In genomic region chr6:50037614-50038013, GRCm38 (mm10) we compare ENCODE assay signal across 10 mouse cellular contexts.
A peak's percentile ranks its signal among the peaks of the same experiment; 100 is the strongest.
DNase-seq lines count a peak whose midpoint lies in the region; ATAC-seq and TF ChIP-seq lines count a peak whose summit lies in the region.
"Had no signal": no experiment of that assay in that cellular context is flagged by ENCODE, and none has a peak within 500 bp of the region (broad histone marks: within the 10 kb centered on the region; RNA-seq: fewer than 3 reads in every experiment).

No protein-coding gene starts in this region.

- 21% methylated on average over 4 of the region's 4 CpGs for WGBS in intestine, postnatal 0 days
- WGBS in intestine, embryonic 16.5 days: 37% methylated on average over 4 of the region's 4 CpGs
- WGBS in lung, postnatal 0 days: 27% methylated on average over 4 of the region's 4 CpGs
- WGBS in lung, adult 2 months: 14% methylated on average over 4 of the region's 4 CpGs

- H3K27ac ChIP-seq in intestine, postnatal 0 days (ENCODE audit: low read depth, low read length): no peak overlapping the region
- H3K27ac ChIP-seq in intestine, embryonic 16.5 days (ENCODE audit: low read length): no peak overlapping the region
- no peak overlapping the region for H3K27ac ChIP-seq in lung, postnatal 0 days (ENCODE audit: low read length)
- H3K27ac ChIP-seq: hindbrain, embryonic 12.5 days had no signal

- no peak for TF ChIP-seq EP300 in lung, postnatal 0 days (IDR thresholded peaks at IDR 0.05)

- H3K27me3 ChIP-seq in intestine, postnatal 0 days (replicated peaks; ENCODE audit: control insufficient read depth, insufficient read depth, low read length): peaks cover 6% of the 10 kb centered on the region; the same call in 1 of the 2 replicates
- no peaks in the 10 kb centered on the region for H3K27me3 ChIP-seq in intestine, embryonic 16.5 days (replicated peaks; ENCODE audit: control insufficient read depth, insufficient read depth, low read length)
- no peaks in the 10 kb centered on the region for H3K27me3 ChIP-seq in lung, postnatal 0 days (replicated peaks; ENCODE audit: insufficient read depth, low read length)
- H3K27me3 ChIP-seq: heart, embryonic 12.5 days; hindbrain, embryonic 12.5 days had no signal

- H3K4me1 ChIP-seq in intestine, postnatal 0 days (replicated peaks; ENCODE audit: control insufficient read depth, insufficient read depth, low read length): no peaks in the 10 kb centered on the region
- no peaks in the 10 kb centered on the region for H3K4me1 ChIP-seq in intestine, embryonic 16.5 days (ENCODE audit: control insufficient read depth, insufficient read depth, low read length)
- H3K4me1 ChIP-seq in lung, postnatal 0 days (ENCODE audit: insufficient read depth, low read depth, low read length): no peaks in the 10 kb centered on the region
- H3K4me1 ChIP-seq in lung, adult 2 months (ENCODE audit: control insufficient read depth, insufficient read depth, low read length): no peaks in the 10 kb centered on the region

- no peaks in the 10 kb centered on the region for H3K9me3 ChIP-seq in intestine, postnatal 0 days (ENCODE audit: control insufficient read depth)
- H3K9me3 ChIP-seq in intestine, embryonic 16.5 days (ENCODE audit: control insufficient read depth, low read length): no peaks in the 10 kb centered on the region
- no peaks in the 10 kb centered on the region for H3K9me3 ChIP-seq in lung, postnatal 0 days (ENCODE audit: low read length)
- H3K9me3 ChIP-seq: heart, embryonic 12.5 days; hindbrain, embryonic 12.5 days had no signal

- TF ChIP-seq POLR2A in lung, adult 2 months (IDR thresholded peaks at IDR 0.05; ENCODE audit: borderline replicate concordance, extremely low read depth, low read depth, low read length): no peak

- no peak for ATAC-seq in intestine, postnatal 0 days
- ATAC-seq in intestine, embryonic 16.5 days: no peak
- ATAC-seq in lung, postnatal 0 days: no peak

- no peaks in the 10 kb centered on the region for H3K36me3 ChIP-seq in intestine, postnatal 0 days (ENCODE audit: control insufficient read depth, insufficient read depth)
- H3K36me3 ChIP-seq in intestine, embryonic 16.5 days (ENCODE audit: control insufficient read depth, insufficient read depth, low read length): no peaks in the 10 kb centered on the region
- no peaks in the 10 kb centered on the region for H3K36me3 ChIP-seq in lung, postnatal 0 days (ENCODE audit: insufficient read depth, low read length)
- H3K36me3 ChIP-seq: heart, embryonic 12.5 days; hindbrain, embryonic 12.5 days had no signal

- peak; percentile 17 for DNase-seq in lung, postnatal 0 days (ENCODE audit: low spot score)
- DNase-seq in lung, adult 2 months: no peak
- DNase-seq in embryo, embryonic 11.5 days (ENCODE audit: low read depth, low spot score): peak; percentile 23
- peak; percentile 48 for DNase-seq in mesoderm, embryonic 11.5 days (ENCODE audit: low read depth, low spot score)
- no peak for DNase-seq in thymus, postnatal 4 days
- DNase-seq: cerebellum, postnatal 36 days had no signal

- no peak for TF ChIP-seq CTCF in intestine, postnatal 0 days (IDR thresholded peaks at IDR 0.05; ENCODE audit: low read depth)
- no peak for TF ChIP-seq CTCF in lung, postnatal 0 days (IDR thresholded peaks at IDR 0.05)
- TF ChIP-seq CTCF in lung, adult 2 months (IDR thresholded peaks at IDR 0.05; ENCODE audit: insufficient read depth, low read length): no peak

- H3K4me3 ChIP-seq in intestine, postnatal 0 days (ENCODE audit: low read depth, low read length): no peak overlapping the region
- H3K4me3 ChIP-seq in intestine, embryonic 16.5 days (ENCODE audit: low read length): no peak overlapping the region
- no peak overlapping the region for H3K4me3 ChIP-seq in lung, postnatal 0 days (ENCODE audit: low read depth, low read length)
- H3K4me3 ChIP-seq in lung, adult 2 months (replicated peaks; ENCODE audit: extremely low read depth, low read depth, low read length): no peak overlapping the region
- H3K4me3 ChIP-seq: heart, embryonic 12.5 days; hindbrain, embryonic 12.5 days had no signal

- H3K9ac ChIP-seq in intestine, postnatal 0 days (ENCODE audit: low read depth, low read length): no peak overlapping the region
- H3K9ac ChIP-seq in intestine, embryonic 16.5 days (ENCODE audit: low read depth, low read length): no peak overlapping the region
- H3K9ac ChIP-seq in lung, postnatal 0 days (replicated peaks; ENCODE audit: low read depth): no peak overlapping the region
- H3K9ac ChIP-seq: heart, embryonic 12.5 days; hindbrain, embryonic 12.5 days had no signal

- 0 out of 2 replicates have a peak overlapping the region, but pooled peaks have one; percentile 17 for H3K4me2 ChIP-seq in intestine, postnatal 0 days (replicated peaks; ENCODE audit: low read depth)
- H3K4me2 ChIP-seq in intestine, embryonic 16.5 days (ENCODE audit: low read depth, low read length): no peak overlapping the region
- H3K4me2 ChIP-seq in lung, postnatal 0 days (replicated peaks; ENCODE audit: low read depth, low read length): peak overlapping the region; percentile 22; the same call in 1 of the 2 replicates
- H3K4me2 ChIP-seq: heart, embryonic 12.5 days; hindbrain, embryonic 12.5 days had no signal

Comparison
In these comparisons a context has a peak if more than half of its experiments do, and no peak if none do; other contexts are left out.
1. DNase-seq: peak in lung, postnatal 0 days (single experiment), embryo, embryonic 11.5 days (single experiment) and mesoderm, embryonic 11.5 days (single experiment); none in lung, adult 2 months (single experiment) and thymus, postnatal 4 days (single experiment).